Mouse (Mus musculus) heart, postnatal 14 days (tissue): ENCODE results near the gene Kidins220. TPM values are rescaled to one million over a fixed set of nuclear protein-coding genes. Genes with fewer than 3 reads are reported as not detected.

ENCODE experiments used
- DNase-seq, 2 experiments: peaks; one replicate each; pipeline ENCODE4 v3.0.0; 2021 to 2022
- intact Hi-C: fragments of 180-260 bp; cut with DNase I; formaldehyde crosslinking; loops from one replicate; pipeline ENCODE4 v1.15.1; 2025
- total RNA-seq, 2 experiments: library from RNA; stranded (reverse); gene quantifications; 2 replicates each; pipeline ENCODE4 v1.2.3; 2021

Gene Kidins220
- total RNA-seq, 2 experiments from 2014 or later = 91.8 to 102 TPM

GRCm38 (mm10) chr12:25083260-25084178, 108.8 kb downstream of the Kidins220 start:
- intact Hi-C loops = no loop called here

GRCm38 (mm10) chr12:25086966-25087365, 112.2 kb downstream of the Kidins220 start:
- DNase-seq = no peak
- intact Hi-C loops = no loop called here

More at GRCm38 (mm10) chr12:25083260-25084178, 108.8 kb downstream of the Kidins220 start:
- no peak for DNase-seq

- no peak for DNase-seq
- intact Hi-C loops = no loop called here
These were observed 114.7 kb downstream of the Kidins220 start for GRCm38 (mm10) chr12:25089433-25089832.

- intact Hi-C loops = loop anchor here (2.0 to 10.0 kb wide), 9 partner anchors 65 to 1185 kb away; no protein-coding TSS in a partner anchor
These were observed 117.4 kb downstream of the Kidins220 start for GRCm38 (mm10) chr12:25092027-25092704.

GRCm38 (mm10) chr12:25092751-25093211, 118.1 kb downstream of the Kidins220 start:
- DNase-seq = peak; percentile 35 to 43
- intact Hi-C loops = loop anchor here (2.0 to 10.0 kb wide), 9 partner anchors 66 to 1185 kb away; no protein-coding TSS in a partner anchor

More at GRCm38 (mm10) chr12:25092027-25092704, 117.4 kb downstream of the Kidins220 start:
- peak; percentile 90 to 94 for DNase-seq

GRCm38 (mm10) chr12:25093241-25093774, 118.6 kb downstream of the Kidins220 start:
- intact Hi-C loops = loop anchor here (2.0 to 10.0 kb wide), 9 partner anchors 67 to 1184 kb away; no protein-coding TSS in a partner anchor
- DNase-seq = no peak

- intact Hi-C loops = loop anchor here (5.0 to 10.0 kb wide), 8 partner anchors 67 to 1182 kb away; no protein-coding TSS in a partner anchor
These were observed 120.1 kb downstream of the Kidins220 start for GRCm38 (mm10) chr12:25094621-25095521.

GRCm38 (mm10) chr12:25095538-25095937, 120.8 kb downstream of the Kidins220 start:
- intact Hi-C loops = loop anchor here (5.0 to 10.0 kb wide), 3 partner anchors 67 to 979 kb away; no protein-coding TSS in a partner anchor
- DNase-seq = no peak

More at GRCm38 (mm10) chr12:25094621-25095521, 120.1 kb downstream of the Kidins220 start:
- peak; percentile 13 to 31 for DNase-seq

- intact Hi-C loops = loop anchor here (5.0 to 10.0 kb wide), 3 partner anchors 66 to 979 kb away; no protein-coding TSS in a partner anchor
- peak; percentile 96 to 97 for DNase-seq
These were observed 121.4 kb downstream of the Kidins220 start for GRCm38 (mm10) chr12:25095974-25096639.

GRCm38 (mm10) chr12:25096640-25097051, 121.9 kb downstream of the Kidins220 start:
- intact Hi-C loops = loop anchor here (5.0 to 10.0 kb wide), 3 partner anchors 66 to 978 kb away; no protein-coding TSS in a partner anchor
- DNase-seq = no peak

- intact Hi-C loops = loop anchor here (5.0 to 10.0 kb wide), 3 partner anchors 65 to 978 kb away; no protein-coding TSS in a partner anchor
- no peak for DNase-seq
These were observed 122.2 kb downstream of the Kidins220 start, which contains the start of gene Id2 for GRCm38 (mm10) chr12:25097052-25097209. Gene Id2 (minus strand): TSS chr12:25097140.

GRCm38 (mm10) chr12:25097210-25098160, 122.8 kb downstream of the Kidins220 start:
- DNase-seq = peak; percentile 28 to 44
- intact Hi-C loops = loop anchor here (5.0 to 10.0 kb wide), 3 partner anchors 65 to 977 kb away; no protein-coding TSS in a partner anchor

- no peak for DNase-seq
- intact Hi-C loops = loop anchor here (5.0 to 10.0 kb wide), 3 partner anchors 64 to 977 kb away; no protein-coding TSS in a partner anchor
These were observed 123.4 kb downstream of the Kidins220 start for GRCm38 (mm10) chr12:25098161-25098550.

GRCm38 (mm10) chr12:25098561-25099312, 124.0 kb downstream of the Kidins220 start:
- DNase-seq = peak; percentile 97 to 98
- intact Hi-C loops = loop anchor here (5.0 to 10.0 kb wide), 3 partner anchors 64 to 976 kb away; no protein-coding TSS in a partner anchor

- intact Hi-C loops = loop anchor here (5.0 to 10.0 kb wide), 3 partner anchors 63 to 976 kb away; no protein-coding TSS in a partner anchor
These were observed 124.5 kb downstream of the Kidins220 start for GRCm38 (mm10) chr12:25099313-25099562.

GRCm38 (mm10) chr12:25099563-25100408, 125.1 kb downstream of the Kidins220 start:
- DNase-seq = peak; percentile 43 to 56
- intact Hi-C loops = loop anchor here (5.0 to 10.0 kb wide), 3 partner anchors 63 to 975 kb away; no protein-coding TSS in a partner anchor

More at GRCm38 (mm10) chr12:25099313-25099562, 124.5 kb downstream of the Kidins220 start:
- DNase-seq = peak; percentile 56 to 64
